Mouse (Mus musculus): ENCODE measurements around the gene Ccpg1.

- TF ChIP-seq GATA1 (IDR thresholded peaks at IDR 0.05; ENCODE audit: low read length) (no peak), TAL1 (IDR thresholded peaks at IDR 0.05; ENCODE audit: low read length) (no peak)
These were observed 26.4 kb upstream of the Ccpg1 start, which contains the start of the genes Dyx1c1 and Gm44503 for GRCm38 (mm10) chr9:72958521-72959450.
